Mouse (Mus musculus) thymus, adult 2 months (tissue): Measurements from ENCODE around the gene Nfyc.

Experiments used
- CTCF ChIP-seq: fragments of 200-500 bp; IDR thresholded peaks from 2 replicates; pipeline ENCODE4 v1.5.1; 2012; ENCODE audit warnings: mild to moderate bottlenecking, control low read depth, low read length, moderate library complexity, borderline replicate concordance; ENCODE audit not compliant: control insufficient read depth, poor library complexity, insufficient read depth; ENCODE audit errors: extremely low read depth
- POLR2A ChIP-seq: fragments of 200-500 bp; IDR thresholded peaks from 2 replicates; pipeline ENCODE4 v1.6.1; 2012; ENCODE audit warnings: mild to moderate bottlenecking, low read length, control low read depth, moderate library complexity; ENCODE audit not compliant: control insufficient read depth, poor library complexity, insufficient read depth; ENCODE audit errors: extremely low read depth

GRCm38 (mm10) chr4:120868988-120869387 lies 37.6 kb upstream of the Nfyc start:
- TF ChIP-seq CTCF (no peak), POLR2A (no peak)
